In genomic region chr13:34815057-34815410, GRCm38 (mm10) we compare ENCODE assay signal across 7 mouse cellular contexts.
DNase-seq lines count a peak whose midpoint lies in the region; ATAC-seq and TF ChIP-seq lines count a peak whose summit lies in the region.

No protein-coding gene starts in this region.

- H3K27ac ChIP-seq in liver, postnatal 0 days (ENCODE audit: low read depth): no peak overlapping the region
- no peak overlapping the region for H3K27ac ChIP-seq in liver, embryonic 11.5 days (ENCODE audit: low read depth, low read length)
- peak overlapping the region; percentile 88 for H3K27ac ChIP-seq in forebrain, embryonic 13.5 days
- H3K27ac ChIP-seq in intestine, embryonic 15.5 days: peak overlapping the region; percentile 56
- H3K27ac ChIP-seq in neural tube, embryonic 13.5 days (replicated peaks): peak overlapping the region; percentile 55

- H3K4me1 ChIP-seq in liver, postnatal 0 days (ENCODE audit: insufficient read depth): peaks cover 6% of the 10 kb centered on the region; the same call in 1 of the 2 replicates
- 0 out of 2 replicates have a peak, but pooled peaks cover 3% of the 10 kb centered on the region for H3K4me1 ChIP-seq in liver, embryonic 11.5 days (replicated peaks; ENCODE audit: control insufficient read depth, insufficient read depth, low read length)
- H3K4me1 ChIP-seq in forebrain, embryonic 13.5 days: peaks cover 19% of the 10 kb centered on the region
- peaks cover 9% of the 10 kb centered on the region; the same call in 1 of the 2 replicates for H3K4me1 ChIP-seq in intestine, embryonic 15.5 days (replicated peaks)
- peaks cover 33% of the 10 kb centered on the region for H3K4me1 ChIP-seq in neural tube, embryonic 13.5 days (replicated peaks)

- H3K4me3 ChIP-seq in liver, postnatal 0 days (ENCODE audit: low read depth, low read length): no peak overlapping the region
- H3K4me3 ChIP-seq in liver, embryonic 11.5 days (ENCODE audit: low read depth, low read length): no peak overlapping the region
- no peak overlapping the region for H3K4me3 ChIP-seq in forebrain, embryonic 13.5 days
- H3K4me3 ChIP-seq in intestine, embryonic 15.5 days (replicated peaks): no peak overlapping the region
- H3K4me3 ChIP-seq in neural tube, embryonic 13.5 days: no peak overlapping the region

- H3K36me3 ChIP-seq in liver, postnatal 0 days (replicated peaks; ENCODE audit: insufficient read depth, low read length): no peaks in the 10 kb centered on the region
- H3K36me3 ChIP-seq in liver, embryonic 11.5 days (ENCODE audit: control insufficient read depth, insufficient read depth, low read length): no peaks in the 10 kb centered on the region
- H3K36me3 ChIP-seq in forebrain, embryonic 13.5 days (ENCODE audit: poor library complexity, severe bottlenecking): no peaks in the 10 kb centered on the region
- H3K36me3 ChIP-seq in intestine, embryonic 15.5 days: no peaks in the 10 kb centered on the region
- no peaks in the 10 kb centered on the region for H3K36me3 ChIP-seq in neural tube, embryonic 13.5 days

- no peak overlapping the region for H3K9ac ChIP-seq in liver, postnatal 0 days (replicated peaks)
- H3K9ac ChIP-seq in liver, embryonic 11.5 days (ENCODE audit: low read depth, low read length): no peak overlapping the region
- H3K9ac ChIP-seq in forebrain, embryonic 13.5 days: 0 out of 2 replicates have a peak overlapping the region, but pooled peaks have one; percentile 12
- H3K9ac ChIP-seq in intestine, embryonic 15.5 days: no peak overlapping the region
- no peak overlapping the region for H3K9ac ChIP-seq in neural tube, embryonic 13.5 days

- TF ChIP-seq CTCF in liver, postnatal 0 days (IDR thresholded peaks at IDR 0.05; ENCODE audit: low read depth): no peak

- DNase-seq in liver, postnatal 0 days: no peak
- DNase-seq in liver, embryonic 11.5 days (ENCODE audit: low spot score): no peak
- no peak for DNase-seq in retina, embryonic 14.5 days (ENCODE audit: low spot score)

- H3K4me2 ChIP-seq in liver, postnatal 0 days (ENCODE audit: low read depth, low read length): peak overlapping the region; percentile 45; the same call in 1 of the 2 replicates
- H3K4me2 ChIP-seq in liver, embryonic 11.5 days: no peak overlapping the region
- peak overlapping the region; percentile 39 for H3K4me2 ChIP-seq in forebrain, embryonic 13.5 days
- no peak overlapping the region for H3K4me2 ChIP-seq in intestine, embryonic 15.5 days (replicated peaks)
- H3K4me2 ChIP-seq in neural tube, embryonic 13.5 days: peak overlapping the region; percentile 38

- H3K27me3 ChIP-seq in liver, postnatal 0 days (ENCODE audit: insufficient read depth, low read length): no peaks in the 10 kb centered on the region
- H3K27me3 ChIP-seq in liver, embryonic 11.5 days (replicated peaks; ENCODE audit: control insufficient read depth, insufficient read depth, low read length): no peaks in the 10 kb centered on the region
- H3K27me3 ChIP-seq in forebrain, embryonic 13.5 days: 0 out of 2 replicates have a peak, but pooled peaks cover 2% of the 10 kb centered on the region
- H3K27me3 ChIP-seq in intestine, embryonic 15.5 days (replicated peaks): no peaks in the 10 kb centered on the region
- no peaks in the 10 kb centered on the region for H3K27me3 ChIP-seq in neural tube, embryonic 13.5 days

- 60% methylated on average over 3 of the region's 3 CpGs for WGBS in liver, postnatal 0 days (ENCODE audit: insufficient replicate concordance)
- 59% methylated on average over 3 of the region's 3 CpGs for WGBS in liver, embryonic 11.5 days
- 14% methylated on average over 3 of the region's 3 CpGs for WGBS in forebrain, embryonic 13.5 days
- 44% methylated on average over 3 of the region's 3 CpGs for WGBS in intestine, embryonic 15.5 days
- 13% methylated on average over 3 of the region's 3 CpGs for WGBS in neural tube, embryonic 13.5 days

- H3K9me3 ChIP-seq in liver, postnatal 0 days (ENCODE audit: low read length): peaks cover 3% of the 10 kb centered on the region; the same call in 1 of the 2 replicates
- H3K9me3 ChIP-seq in liver, embryonic 11.5 days (ENCODE audit: control insufficient read depth, low read length): no peaks in the 10 kb centered on the region
- H3K9me3 ChIP-seq in forebrain, embryonic 13.5 days (replicated peaks): peaks cover 5% of the 10 kb centered on the region; the same call in 1 of the 2 replicates
- H3K9me3 ChIP-seq in intestine, embryonic 15.5 days: no peaks in the 10 kb centered on the region
- H3K9me3 ChIP-seq in neural tube, embryonic 13.5 days: peaks cover 5% of the 10 kb centered on the region; the same call in 1 of the 2 replicates

- no peak for ATAC-seq in liver, postnatal 0 days
- ATAC-seq in liver, embryonic 11.5 days (replicated peaks; ENCODE audit: low FRiP score): no peak
- peak; percentile 36; the same call in 1 of the 2 replicates for ATAC-seq in forebrain, embryonic 13.5 days
- ATAC-seq in intestine, embryonic 15.5 days: no peak
- ATAC-seq in neural tube, embryonic 13.5 days (ENCODE audit: low read depth): no peak; the same call in 1 of the 2 replicates
- no peak for ATAC-seq in CD4-positive, CD25-positive, alpha-beta regulatory T cell, adult 4 months

- no peak for TF ChIP-seq EP300 in liver, postnatal 0 days (IDR thresholded peaks at IDR 0.05; ENCODE audit: low read depth)

Comparison
In these comparisons a context has a peak if more than half of its experiments do, and no peak if none do; other contexts are left out.
1. H3K4me2 ChIP-seq: peak in liver, postnatal 0 days (single experiment), forebrain, embryonic 13.5 days (single experiment) and neural tube, embryonic 13.5 days (single experiment); none in liver, embryonic 11.5 days (single experiment) and intestine, embryonic 15.5 days (single experiment).
2. H3K27ac ChIP-seq: peak in forebrain, embryonic 13.5 days (single experiment), intestine, embryonic 15.5 days (single experiment) and neural tube, embryonic 13.5 days (single experiment); none in liver, postnatal 0 days (single experiment) and liver, embryonic 11.5 days (single experiment).